ENCODE assay signal across 14 mouse cellular contexts in genomic region chr2:156478046-156478690, GRCm38 (mm10). TPM values are rescaled to one million over a fixed set of nuclear protein-coding genes. Genes with fewer than 3 reads are reported as not detected.
A peak's percentile ranks its signal among the peaks of the same experiment; 100 is the strongest.
DNase-seq lines count a peak whose midpoint lies in the region; TF ChIP-seq lines count a peak whose summit lies in the region.
"Had no signal": no experiment of that assay in that cellular context is flagged by ENCODE, and none has a peak within 500 bp of the region (broad histone marks: within the 10 kb centered on the region; RNA-seq: fewer than 3 reads in every experiment).

No protein-coding gene starts in this region.

- DNase-seq in layer of hippocampus, adult 2 months (ENCODE audit: low spot score in 2 of 2), result no peak
- no peak for DNase-seq in layer of hippocampus, postnatal 14 days (ENCODE audit: low spot score in 2 of 2)
- DNase-seq in 416B (ENCODE audit: low read depth) (peak; percentile 70), adipocyte (ENCODE audit: low spot score) (peak; percentile 77)
- DNase-seq in cerebellum, adult 8-10 months, result peak; percentile 75
- DNase-seq in thymus, postnatal 10 days (ENCODE audit: low spot score in 2 of 2), result no peak
- DNase-seq in thymus, adult 18-20 months, result no peak
- DNase-seq in kidney, postnatal 25 days, result no peak
- DNase-seq: gastrocnemius, postnatal 36 days; heart, postnatal 4 days; kidney, adult 8-10 months; midbrain, embryonic 14.5 days; thymus, postnatal 4 days had no signal

- peak overlapping the region; percentile 62 for H3K4me3 ChIP-seq in layer of hippocampus, adult 2 months
- H3K4me3 ChIP-seq: heart, embryonic 12.5 days had no signal

- H3K27ac ChIP-seq in layer of hippocampus, adult 2 months, result peak overlapping the region; percentile 98

- no peak for TF ChIP-seq CTCF in layer of hippocampus, adult 2 months (conservative IDR thresholded peaks at IDR 0.05)

RNA-seq across cellular contexts. Expression of gene Epb41l1, which starts 57.5 kb away (rescaled TPM):
- total RNA-seq in layer of hippocampus, adult 2 months (2021), result 100 to 1,000 TPM; 340 to 347 TPM
- total RNA-seq in layer of hippocampus, postnatal 14 days (2021), result 100 to 1,000 TPM; 299 to 316 TPM

Comparison
In these comparisons a context has a peak if more than half of its experiments do, and no peak if none do; other contexts are left out.
1. DNase-seq: peak in 416B (single experiment), adipocyte (single experiment) and cerebellum, adult 8-10 months (single experiment); none in layer of hippocampus, adult 2 months (0 of 2), layer of hippocampus, postnatal 14 days (0 of 2), thymus, postnatal 10 days (0 of 2), thymus, adult 18-20 months (0 of 2) and kidney, postnatal 25 days (0 of 2).